9 mouse cellular contexts compared by ENCODE assay signal in genomic region chr1:189703156-189703555, GRCm38 (mm10). TPM values are rescaled to one million over a fixed set of nuclear protein-coding genes. Genes with fewer than 3 reads are reported as not detected.
DNase-seq lines count a peak whose midpoint lies in the region; ATAC-seq and TF ChIP-seq lines count a peak whose summit lies in the region.
"Had no signal": no experiment of that assay in that cellular context is flagged by ENCODE, and none has a peak within 500 bp of the region (broad histone marks: within the 10 kb centered on the region; RNA-seq: fewer than 3 reads in every experiment).

No protein-coding gene starts in this region.

- H3K4me1 ChIP-seq in liver, postnatal 0 days (ENCODE audit: insufficient read depth): 0 out of 2 replicates have a peak, but pooled peaks cover 4% of the 10 kb centered on the region
- no peaks in the 10 kb centered on the region for H3K4me1 ChIP-seq in liver, embryonic 12.5 days
- H3K4me1 ChIP-seq in CH12.LX (ENCODE audit: control insufficient read depth in 1 of 2, insufficient read depth in 2 of 2): peaks cover 3 to 8% of the 10 kb centered on the region in 2 experiments; a peak in 3 of 4 replicates
- H3K4me1 ChIP-seq: forebrain, embryonic 13.5 days had no signal

- DNase-seq in liver, postnatal 0 days: no peak
- DNase-seq in CH12.LX (ENCODE audit: extremely low read depth): no peak
- DNase-seq in thymus, adult 18-20 months: peak; percentile 26 to 37
- DNase-seq in cerebellum, postnatal 25 days: no peak
- DNase-seq in gastrocnemius, postnatal 14 days: no peak
- DNase-seq: cerebellum, adult 9-11 months had no signal

- no peaks in the 10 kb centered on the region for H3K27me3 ChIP-seq in liver, postnatal 0 days (ENCODE audit: insufficient read depth, low read length)
- peaks cover 8% of the 10 kb centered on the region; the same call in 1 of the 2 replicates for H3K27me3 ChIP-seq in liver, embryonic 12.5 days (replicated peaks)
- no peaks in the 10 kb centered on the region for H3K27me3 ChIP-seq in CH12.LX (replicated peaks)

- no peak overlapping the region for H3K4me3 ChIP-seq in liver, postnatal 0 days (ENCODE audit: low read depth, low read length)
- no peak overlapping the region for H3K4me3 ChIP-seq in liver, embryonic 12.5 days
- H3K4me3 ChIP-seq in CH12.LX (replicated peaks in 1 of 3; ENCODE audit: low read depth in 2 of 3, low read length in 2 of 3, poor library complexity in 1 of 3): no peak overlapping the region
- H3K4me3 ChIP-seq: forebrain, embryonic 13.5 days had no signal

- no peaks in the 10 kb centered on the region for H3K36me3 ChIP-seq in liver, postnatal 0 days (replicated peaks; ENCODE audit: insufficient read depth, low read length)
- no peaks in the 10 kb centered on the region for H3K36me3 ChIP-seq in liver, embryonic 12.5 days
- H3K36me3 ChIP-seq in CH12.LX (replicated peaks in 1 of 2; ENCODE audit: control insufficient read depth in 1 of 2, insufficient read depth in 1 of 2, low read length in 1 of 2): no peaks in the 10 kb centered on the region

- in situ Hi-C loops in CH12.LX (cut with MboI; ENCODE audit: low pct_ligation_motif_present, low pct_unique_long_range_greater_than_20kb, low sequenced_read_pairs): loop anchor here (10.0 kb wide), 1 partner anchor 272 kb away; no protein-coding TSS in a partner anchor

- TF ChIP-seq EP300 in liver, postnatal 0 days (IDR thresholded peaks at IDR 0.05; ENCODE audit: low read depth): no peak
- no peak for TF ChIP-seq EP300 in CH12.LX (IDR thresholded peaks at IDR 0.05; ENCODE audit: low read length)

- H3K27ac ChIP-seq in liver, postnatal 0 days (ENCODE audit: low read depth): no peak overlapping the region
- no peak overlapping the region for H3K27ac ChIP-seq in liver, embryonic 12.5 days
- H3K27ac ChIP-seq in CH12.LX (ENCODE audit: insufficient read depth, low read depth): no peak overlapping the region
- H3K27ac ChIP-seq: forebrain, embryonic 13.5 days had no signal

- no peak overlapping the region for H3K4me2 ChIP-seq in liver, postnatal 0 days (ENCODE audit: low read depth, low read length)
- no peak overlapping the region for H3K4me2 ChIP-seq in liver, embryonic 12.5 days
- peak overlapping the region; percentile 49 for H3K4me2 ChIP-seq in CH12.LX (ENCODE audit: insufficient read depth, low read depth, poor library complexity, severe bottlenecking)
- H3K4me2 ChIP-seq: forebrain, embryonic 13.5 days had no signal

- no peaks in the 10 kb centered on the region for H3K79me2 ChIP-seq in CH12.LX (replicated peaks; ENCODE audit: control insufficient read depth, extremely low read depth, insufficient read depth, poor library complexity, severe bottlenecking)

- dilution Hi-C loops in CH12.LX (cut with MboI; ENCODE audit: extremely low pct_ligation_motif_present, extremely low pct_unique_long_range_greater_than_20kb, low sequenced_read_pairs): no loop called here

- peak; percentile 45 for TF ChIP-seq CTCF in liver, postnatal 0 days (IDR thresholded peaks at IDR 0.05; ENCODE audit: low read depth)
- TF ChIP-seq CTCF in CH12.LX (conservative IDR thresholded peaks at IDR 0.05 in 1 of 2, IDR thresholded peaks at IDR 0.05 in 1 of 2; ENCODE audit: low read depth in 2 of 2, low read length in 2 of 2): peak in 1 of 2 experiments; percentile 87; a peak in 2 of 4 replicates

- intact Hi-C loops in gastrocnemius, postnatal 14 days (cut with DNase I; ENCODE audit: low total_unique reads): loop anchor here (5.0 kb wide), 1 partner anchor 179 kb away; no protein-coding TSS in a partner anchor

- 52% methylated on average over 7 of the region's 7 CpGs for WGBS in liver, postnatal 0 days (ENCODE audit: insufficient replicate concordance)
- WGBS in liver, embryonic 12.5 days (ENCODE audit: insufficient replicate concordance): 46% methylated on average over 7 of the region's 7 CpGs

- TF ChIP-seq RAD21 in CH12.LX (IDR thresholded peaks at IDR 0.05; ENCODE audit: low read depth, low read length): peak; percentile 83

- no peak for ATAC-seq in liver, postnatal 0 days
- no peak for ATAC-seq in liver, embryonic 12.5 days
- peak; percentile 47 for ATAC-seq in activated CD4-positive, CD25-positive, alpha-beta regulatory T cell, adult 4 months
- ATAC-seq: forebrain, embryonic 13.5 days had no signal

- H3K9ac ChIP-seq in liver, postnatal 0 days (replicated peaks): no peak overlapping the region
- H3K9ac ChIP-seq in liver, embryonic 12.5 days: no peak overlapping the region
- 0 out of 2 replicates have a peak overlapping the region, but pooled peaks have one; percentile 11 for H3K9ac ChIP-seq in CH12.LX (ENCODE audit: insufficient read depth, low read depth)
- H3K9ac ChIP-seq: forebrain, embryonic 13.5 days had no signal

- H3K9me3 ChIP-seq in liver, postnatal 0 days (ENCODE audit: low read length): no peaks in the 10 kb centered on the region
- H3K9me3 ChIP-seq in liver, embryonic 12.5 days (replicated peaks): no peaks in the 10 kb centered on the region
- no peaks in the 10 kb centered on the region for H3K9me3 ChIP-seq in CH12.LX (replicated peaks; ENCODE audit: low read length)
- H3K9me3 ChIP-seq: forebrain, embryonic 13.5 days had no signal

- TF ChIP-seq POLR2A in CH12.LX (IDR thresholded peaks at IDR 0.05; ENCODE audit: low read depth, low read length): no peak

TF ChIP-seq in CH12.LX, 34 proteins besides CTCF, POLR2A, EP300 and RAD21:
- peak; percentile 80 for TF ChIP-seq SMC3 (IDR thresholded peaks at IDR 0.05; ENCODE audit: low read depth, low read length)
- TF ChIP-seq JUND (conservative IDR thresholded peaks at IDR 0.05; ENCODE audit: low read depth, low read length): no peak
- no peak for TF ChIP-seq E2F4 (IDR thresholded peaks at IDR 0.05; ENCODE audit: insufficient replicate concordance, low read depth, low read length)

RNA-seq across cellular contexts. Expression of gene Cenpf, which starts 15.3 kb away (rescaled TPM):
- polyA plus RNA-seq in liver, postnatal 0 days (2015; fragmentation: Nextera tagmentation; extraction: Ambion mirVana): 30.7 and 35.0 TPM in 2 replicates
- 52.5 and 54.0 TPM in 2 replicates for polyA plus RNA-seq in liver, embryonic 12.5 days (2016; fragmentation: Nextera tagmentation; extraction: Ambion mirVana)
- total RNA-seq in CH12.LX (2012; rRNA removed): 21.5 and 22.3 TPM in 2 replicates
- 10.4 and 16.5 TPM in 2 replicates for total RNA-seq in CH12.LX (2014; rRNA removed)
- 23.4 and 28.2 TPM in 2 replicates for polyA plus RNA-seq in CH12.LX (2012; ENCODE audit: insufficient read length, low read depth)
- 10 to 100 TPM; 13.6 to 14.4 TPM for polyA plus RNA-seq in activated CD4-positive, CD25-positive, alpha-beta regulatory T cell, adult 4 months (2017; shearing (Covaris generic))
- total RNA-seq in gastrocnemius, postnatal 14 days (2021): 1 to 10 TPM; 3.5 to 4.0 TPM

RNA-seq across cellular contexts. Expression of gene Ptpn14, which starts 24.9 kb away (rescaled TPM):
- polyA plus RNA-seq in liver, postnatal 0 days (2015; fragmentation: Nextera tagmentation; extraction: Ambion mirVana): 0.27 and 0.33 TPM in 2 replicates
- 0.70 and 0.86 TPM in 2 replicates for polyA plus RNA-seq in liver, embryonic 12.5 days (2016; fragmentation: Nextera tagmentation; extraction: Ambion mirVana)
- total RNA-seq in CH12.LX (2012; rRNA removed): under 0.01 and 0.04 TPM in 2 replicates
- total RNA-seq in CH12.LX (2014; rRNA removed): not detected in 2 replicates
- polyA plus RNA-seq in CH12.LX (2012; ENCODE audit: insufficient read length, low read depth): 0.10 and 0.37 TPM in 2 replicates
- polyA plus RNA-seq in activated CD4-positive, CD25-positive, alpha-beta regulatory T cell, adult 4 months (2017; shearing (Covaris generic)): under 1 TPM in 1 of 2 experiments, not detected in 1; 0.20 TPM
- 10 to 100 TPM; 11.0 to 12.9 TPM for total RNA-seq in gastrocnemius, postnatal 14 days (2021)

Comparison
In these comparisons a context has a peak if more than half of its experiments do, and no peak if none do; other contexts are left out.
1. DNase-seq: peak in thymus, adult 18-20 months (2 of 2); none in liver, postnatal 0 days (single experiment), CH12.LX (single experiment), cerebellum, postnatal 25 days (0 of 2) and gastrocnemius, postnatal 14 days (single experiment).